Mouse (Mus musculus): ENCODE measurements at regions not wholly inside any gene's neighbourhood (a gene's known extent, or its start where the extent isn't known, plus 50 kb on each side); places are given as distances from the start of the nearest gene placed in this dataset.
A peak's percentile ranks its signal among the peaks of the same experiment; 100 is the strongest.

DNA sequence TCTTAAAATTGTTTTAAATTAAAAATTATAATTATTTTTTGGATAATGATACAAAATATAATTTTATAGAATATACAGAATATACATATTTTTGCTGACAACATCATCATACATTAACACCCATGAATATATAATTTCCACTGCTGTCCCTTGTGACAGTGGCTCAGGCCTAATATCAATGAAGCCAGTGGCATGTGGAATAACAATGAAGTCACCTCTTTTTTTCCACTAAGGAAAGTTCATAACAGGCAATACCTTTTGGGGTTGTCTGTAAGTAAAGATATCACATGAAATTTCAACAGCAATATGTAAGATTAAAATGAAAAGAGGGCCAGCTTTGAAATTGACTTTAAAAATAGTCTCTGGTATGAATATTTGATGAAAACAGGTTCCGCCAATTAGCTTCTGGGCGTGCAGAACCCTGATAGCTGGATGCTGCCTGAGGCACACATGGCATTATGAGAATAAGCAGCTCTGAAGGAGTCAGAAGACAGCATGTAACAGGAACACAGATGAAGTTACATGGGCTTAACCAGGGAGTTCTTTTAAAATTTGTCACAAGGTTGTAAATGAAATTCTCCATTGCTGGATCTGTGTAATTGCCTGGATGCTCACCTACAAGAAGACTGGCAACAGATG is 1484.4 kb upstream of the Prmt6 start:
- H3K4me2 ChIP-seq (replicated peaks), result no peak overlapping the region
- WGBS, result 61% methylated on average over 2 of the region's 2 CpGs
- H3K4me1 ChIP-seq (replicated peaks), result no peaks in the 10 kb centered on the region
- no peak overlapping the region for H3K27ac ChIP-seq
- H3K36me3 ChIP-seq, result no peaks in the 10 kb centered on the region
- H3K4me3 ChIP-seq (replicated peaks), result no peak overlapping the region
- no peaks in the 10 kb centered on the region for H3K9me3 ChIP-seq
- H3K27me3 ChIP-seq, result no peaks in the 10 kb centered on the region
- ATAC-seq, result peak; percentile 82; the same call in 1 of the 2 replicates
- H3K9ac ChIP-seq (replicated peaks), result no peak overlapping the region
